Mouse (Mus musculus) layer of hippocampus, adult 11-12 months (tissue): Measurements from ENCODE around the gene Bpgm.
A peak's percentile ranks its signal among the peaks of the same experiment; 100 is the strongest.

Source experiments
- DNase-seq: peaks from one replicate; pipeline ENCODE4 v3.0.0; 2022; ENCODE audit warnings: low spot score

Gene Bpgm

GRCm38 (mm10) chr6:34529992-34530391 is 54.0 kb downstream of the Bpgm start:
- DNase-seq: no peak

- no peak for DNase-seq
Observed at GRCm38 (mm10) chr6:34533055-34533454, 57.0 kb downstream of the Bpgm start.

GRCm38 (mm10) chr6:34533896-34534295 is 57.9 kb downstream of the Bpgm start:
- DNase-seq: no peak

GRCm38 (mm10) chr6:34542866-34543265 is 66.9 kb downstream of the Bpgm start:
- no peak for DNase-seq

- DNase-seq: peak; percentile 5
Observed at GRCm38 (mm10) chr6:34543303-34544206, 67.5 kb downstream of the Bpgm start.

- no peak for DNase-seq
Observed at GRCm38 (mm10) chr6:34544207-34544602, 68.2 kb downstream of the Bpgm start.

- DNase-seq: no peak
Observed at GRCm38 (mm10) chr6:34545286-34545685, 69.3 kb downstream of the Bpgm start.

GRCm38 (mm10) chr6:34548406-34548990 is 72.5 kb downstream of the Bpgm start:
- DNase-seq: no peak

GRCm38 (mm10) chr6:34549017-34549416 is 73.0 kb downstream of the Bpgm start:
- peak; percentile 35 for DNase-seq

- no peak for DNase-seq
Observed at GRCm38 (mm10) chr6:34552489-34553157, 76.6 kb downstream of the Bpgm start.

- DNase-seq: no peak
Observed at GRCm38 (mm10) chr6:34554291-34554997, 78.4 kb downstream of the Bpgm start.
